Mouse (Mus musculus): Measurements from ENCODE around the gene Sox6. TPM values are rescaled to one million over a fixed set of nuclear protein-coding genes. Genes with fewer than 3 reads are reported as not detected.

Sox6 gene
- polyA plus RNA-seq, 1 experiment from 2014 or later = not detected

DNA sequence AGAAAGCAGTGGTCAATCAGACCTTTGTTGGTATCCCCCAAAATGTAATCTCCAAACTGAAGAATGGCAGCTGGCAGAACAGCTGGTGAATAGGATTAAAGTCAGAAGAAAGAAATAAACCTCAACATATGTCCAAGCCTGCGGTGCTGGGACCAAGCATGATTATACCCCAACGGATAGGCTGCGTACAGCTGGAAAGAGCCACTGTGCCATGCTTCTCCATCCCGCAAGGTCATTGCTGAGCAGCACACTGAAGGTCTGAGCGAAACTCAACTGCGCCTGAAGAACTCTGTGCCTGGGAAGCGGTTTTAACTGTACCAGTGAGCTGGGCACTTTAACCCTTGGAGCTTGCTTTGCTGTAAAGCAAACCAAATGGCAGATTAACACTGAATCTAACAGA is 291.1 kb downstream of the Sox6 start:
- WGBS (ENCODE audit: missing documents) = 92% methylated on average over 7 of the region's 7 CpGs
- Histone ChIP-seq H3K27ac (no peak overlapping the region), H3K36me3 (ENCODE audit: inconsistent target) (no peaks in the 10 kb centered on the region)

DNA sequence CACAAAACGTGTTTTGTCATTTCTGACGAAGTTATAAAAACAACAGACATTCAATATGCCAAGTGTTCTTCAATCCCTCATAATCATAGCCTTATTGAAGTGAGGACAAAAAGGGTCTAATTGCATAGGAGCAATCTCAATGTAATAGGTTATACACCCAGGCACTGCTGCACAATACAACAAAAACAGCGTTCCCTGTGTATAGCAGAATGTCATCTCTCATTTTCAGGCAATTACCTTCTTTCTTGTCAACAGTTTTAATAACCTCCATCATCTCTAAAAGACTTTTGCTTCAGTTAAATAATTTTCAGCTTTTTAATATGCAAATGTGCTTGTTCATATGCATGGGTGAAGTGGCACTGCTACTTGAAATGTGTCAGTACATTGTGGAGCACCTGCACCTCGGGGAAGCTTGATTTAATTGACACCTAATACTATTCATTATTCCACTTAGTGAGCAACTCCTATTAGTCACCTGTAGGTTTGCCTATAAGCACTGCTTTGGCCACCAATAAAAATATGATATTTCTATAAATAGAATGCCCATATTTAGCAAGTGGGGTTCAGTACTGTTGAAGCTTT is 292.8 kb downstream of the Sox6 start:
- no peak overlapping the region for H3K4me3 ChIP-seq (ENCODE audit: inconsistent target)
- no peak overlapping the region for H3K27ac ChIP-seq
- WGBS (ENCODE audit: missing documents) = 85% methylated on average over 4 of the region's 4 CpGs
- no peaks in the 10 kb centered on the region for H3K79me2 ChIP-seq (ENCODE audit: inconsistent target)
- H3K36me3 ChIP-seq (ENCODE audit: inconsistent target) = no peaks in the 10 kb centered on the region

More for the DNA sequence above, 291.1 kb downstream of the Sox6 start:
- no peaks in the 10 kb centered on the region for H3K79me2 ChIP-seq (ENCODE audit: inconsistent target)
- H3K4me3 ChIP-seq (ENCODE audit: inconsistent target) = no peak overlapping the region

GRCm38 (mm10) chr7:115734137-115734536 is 304.5 kb downstream of the Sox6 start:
- Histone ChIP-seq H3K27ac (no peak overlapping the region), H3K4me3 (ENCODE audit: inconsistent target) (no peak overlapping the region)
- 10% methylated on average over 7 of the region's 7 CpGs for WGBS (ENCODE audit: missing documents)

DNA sequence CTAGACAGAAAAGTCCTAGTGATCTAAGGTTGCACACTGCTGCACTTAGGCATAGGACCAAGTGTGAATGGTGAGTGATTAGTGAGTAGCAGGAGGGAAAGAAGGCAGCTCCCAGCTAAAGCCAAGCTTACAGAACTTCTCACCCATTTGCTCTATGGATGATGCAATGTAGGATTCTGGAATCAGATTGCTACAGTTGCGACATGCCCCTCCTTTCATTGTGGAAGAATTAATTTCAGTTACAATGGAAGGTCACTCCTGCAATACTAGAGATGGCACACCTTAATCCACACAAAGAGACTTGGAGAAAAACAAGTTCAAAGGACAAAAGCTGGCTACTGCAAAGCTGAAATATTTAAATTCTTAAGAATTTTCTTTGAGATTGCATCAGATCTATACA is 305.8 kb downstream of the Sox6 start:
- Histone ChIP-seq H3K4me3 (ENCODE audit: inconsistent target) (no peak overlapping the region), H3K27ac (no peak overlapping the region), H3K79me2 (ENCODE audit: inconsistent target) (no peaks in the 10 kb centered on the region), H3K36me3 (ENCODE audit: inconsistent target) (no peaks in the 10 kb centered on the region)
- 64% methylated on average over 1 of the region's 1 CpGs for WGBS (ENCODE audit: missing documents)

More at GRCm38 (mm10) chr7:115734137-115734536, 304.5 kb downstream of the Sox6 start:
- H3K79me2 ChIP-seq (ENCODE audit: inconsistent target) = no peaks in the 10 kb centered on the region
- H3K36me3 ChIP-seq (ENCODE audit: inconsistent target) = no peaks in the 10 kb centered on the region

DNA sequence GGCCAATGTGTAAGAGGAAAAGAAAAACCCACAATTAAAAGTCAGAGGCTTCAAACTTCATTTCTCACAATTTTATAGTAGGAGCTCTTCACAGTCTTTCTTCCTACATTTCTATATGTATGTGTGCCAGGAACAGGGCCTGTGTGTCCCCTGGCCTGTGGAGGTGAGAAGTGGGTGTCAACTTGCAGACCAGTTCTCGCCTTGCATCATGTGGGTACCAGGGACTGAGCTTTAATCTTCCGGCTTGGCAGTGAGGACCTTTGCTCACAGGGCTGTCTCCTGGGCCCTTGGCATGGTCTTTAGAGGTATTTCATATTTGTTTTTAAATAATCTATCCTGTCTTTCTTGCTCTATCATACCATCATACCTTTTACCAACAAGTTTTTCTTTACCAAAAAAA is 311.8 kb downstream of the Sox6 start:
- Histone ChIP-seq H3K79me2 (ENCODE audit: inconsistent target) (no peaks in the 10 kb centered on the region), H3K4me3 (ENCODE audit: inconsistent target) (no peak overlapping the region), H3K36me3 (ENCODE audit: inconsistent target) (no peaks in the 10 kb centered on the region), H3K27ac (no peak overlapping the region)
- 88% methylated on average over 2 of the region's 2 CpGs for WGBS (ENCODE audit: missing documents)

DNA sequence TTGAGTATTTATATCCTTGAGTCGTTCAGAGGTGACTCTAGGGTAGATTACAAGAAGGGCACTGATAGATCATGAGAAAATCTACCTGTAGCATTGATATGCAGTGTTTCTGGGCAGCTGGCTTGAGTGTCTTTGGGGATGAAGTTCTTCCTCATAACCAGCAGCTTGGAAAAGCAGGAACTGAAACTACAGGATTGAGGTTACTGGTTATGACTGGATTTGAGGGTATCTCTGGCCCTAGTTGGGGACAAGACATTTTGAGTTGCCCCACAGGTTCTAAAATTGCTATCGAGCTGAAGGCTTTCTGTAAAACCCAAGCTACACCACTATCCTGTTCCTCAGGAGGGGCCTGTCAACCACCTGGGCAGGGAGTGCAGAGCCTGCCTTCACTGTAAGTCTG is 314.2 kb downstream of the Sox6 start:
- Histone ChIP-seq H3K79me2 (ENCODE audit: inconsistent target) (no peaks in the 10 kb centered on the region), H3K4me3 (ENCODE audit: inconsistent target) (no peak overlapping the region), H3K27ac (no peak overlapping the region), H3K36me3 (ENCODE audit: inconsistent target) (no peaks in the 10 kb centered on the region)
- 80% methylated on average over 2 of the region's 2 CpGs for WGBS (ENCODE audit: missing documents)

DNA sequence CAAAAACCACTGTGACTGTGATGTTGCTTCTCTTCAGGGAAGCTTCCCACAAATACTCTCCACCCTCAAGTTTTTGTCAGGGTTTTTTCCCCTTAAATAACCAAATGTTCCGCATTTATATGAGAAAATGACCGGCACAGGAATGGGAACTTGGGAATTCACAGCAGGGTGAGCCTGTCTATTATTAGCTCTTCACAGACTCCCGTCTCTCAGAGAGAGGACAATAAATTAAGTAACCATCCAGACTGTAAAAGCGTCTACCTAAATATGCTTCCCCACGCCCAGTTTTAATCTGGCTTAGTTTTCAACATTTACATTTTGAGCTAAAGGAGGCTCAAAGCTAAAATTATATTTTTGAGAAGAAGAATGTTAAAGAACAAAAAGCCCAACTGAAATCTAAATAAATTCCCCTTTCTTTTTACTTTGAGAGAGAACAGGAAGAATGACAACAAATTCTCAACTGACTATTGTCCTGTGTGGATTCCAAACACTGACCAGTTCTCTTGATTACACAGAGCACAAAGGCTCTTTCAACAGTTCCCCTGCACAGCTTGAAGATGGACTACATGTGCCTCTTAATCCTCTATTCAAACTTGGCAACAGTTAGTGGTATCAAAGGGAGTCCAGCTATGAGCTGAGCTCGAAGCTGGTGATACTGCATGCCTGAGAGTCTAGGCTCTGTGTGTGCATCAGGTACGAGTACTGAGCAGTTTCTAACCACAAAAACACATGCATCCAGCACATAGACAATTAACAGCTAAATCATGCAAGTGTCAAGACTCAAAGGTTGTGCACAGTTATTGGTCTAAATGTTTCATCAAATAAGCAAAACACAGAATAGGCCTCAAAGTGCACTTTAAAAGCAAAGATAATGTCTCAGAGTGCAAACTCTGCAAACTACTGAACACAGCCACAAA is 316.7 kb downstream of the Sox6 start:
- H3K36me3 ChIP-seq (ENCODE audit: inconsistent target) = no peaks in the 10 kb centered on the region
- H3K27ac ChIP-seq = no peak overlapping the region
- no peaks in the 10 kb centered on the region for H3K79me2 ChIP-seq (ENCODE audit: inconsistent target)
- H3K4me3 ChIP-seq (ENCODE audit: inconsistent target) = no peak overlapping the region
- 71% methylated on average over 7 of the region's 7 CpGs for WGBS (ENCODE audit: missing documents)

- no peaks in the 10 kb centered on the region for H3K79me2 ChIP-seq (ENCODE audit: inconsistent target)
- 94% methylated on average over 3 of the region's 3 CpGs for WGBS (ENCODE audit: missing documents)
Measured at GRCm38 (mm10) chr7:115719791-115720190, 318.8 kb downstream of the Sox6 start.

DNA sequence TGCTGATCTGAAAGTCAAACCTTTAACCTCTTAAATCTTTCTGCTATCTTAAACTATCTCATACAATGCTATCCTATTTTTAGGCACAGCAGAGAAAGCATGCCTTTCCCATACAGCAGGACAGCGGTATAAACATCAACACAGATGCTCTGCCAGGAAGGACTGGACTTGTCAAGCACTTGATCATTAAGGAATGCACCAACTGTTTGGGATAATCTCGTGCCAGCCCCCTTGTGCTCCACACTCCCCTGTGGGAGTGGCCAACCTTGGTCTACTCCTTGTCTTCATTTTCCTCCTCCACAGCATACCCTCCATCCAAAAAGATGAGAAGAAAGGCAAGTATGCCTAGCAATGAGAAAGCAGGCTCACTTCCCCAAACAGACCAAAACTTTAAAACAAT is 332.5 kb downstream of the Sox6 start:
- 76% methylated on average over 2 of the region's 2 CpGs for WGBS (ENCODE audit: missing documents)
- H3K79me2 ChIP-seq (ENCODE audit: inconsistent target) = no peaks in the 10 kb centered on the region
- no peak overlapping the region for H3K27ac ChIP-seq
- H3K36me3 ChIP-seq (ENCODE audit: inconsistent target) = no peaks in the 10 kb centered on the region
- no peak overlapping the region for H3K4me3 ChIP-seq (ENCODE audit: inconsistent target)

More at GRCm38 (mm10) chr7:115719791-115720190, 318.8 kb downstream of the Sox6 start:
- no peak overlapping the region for H3K4me3 ChIP-seq (ENCODE audit: inconsistent target)
- H3K36me3 ChIP-seq (ENCODE audit: inconsistent target) = no peaks in the 10 kb centered on the region
- H3K27ac ChIP-seq = no peak overlapping the region

GRCm38 (mm10) chr7:115698105-115698504 is 340.5 kb downstream of the Sox6 start:
- no CpG with 5 or more reads among the region's 1 CpGs for WGBS (ENCODE audit: missing documents)

GRCm38 (mm10) chr7:115693206-115693605 is 345.4 kb downstream of the Sox6 start:
- Histone ChIP-seq H3K4me3 (ENCODE audit: inconsistent target) (no peak overlapping the region), H3K36me3 (ENCODE audit: inconsistent target) (no peaks in the 10 kb centered on the region), H3K27ac (no peak overlapping the region), H3K79me2 (ENCODE audit: inconsistent target) (no peaks in the 10 kb centered on the region)
- 80% methylated on average over 8 of the region's 8 CpGs for WGBS (ENCODE audit: missing documents)

More at GRCm38 (mm10) chr7:115698105-115698504, 340.5 kb downstream of the Sox6 start:
- Histone ChIP-seq H3K4me3 (ENCODE audit: inconsistent target) (no peak overlapping the region), H3K27ac (no peak overlapping the region), H3K79me2 (ENCODE audit: inconsistent target) (no peaks in the 10 kb centered on the region), H3K36me3 (ENCODE audit: inconsistent target) (no peaks in the 10 kb centered on the region)

- Histone ChIP-seq H3K4me3 (ENCODE audit: inconsistent target) (no peak overlapping the region), H3K79me2 (ENCODE audit: inconsistent target) (no peaks in the 10 kb centered on the region), H3K27ac (no peak overlapping the region), H3K36me3 (ENCODE audit: inconsistent target) (no peaks in the 10 kb centered on the region)
- 94% methylated on average over 4 of the region's 4 CpGs for whole genome bisulfite sequencing (ENCODE audit: missing documents)
Measured at GRCm38 (mm10) chr7:115691091-115691490, 347.5 kb downstream of the Sox6 start.

DNA sequence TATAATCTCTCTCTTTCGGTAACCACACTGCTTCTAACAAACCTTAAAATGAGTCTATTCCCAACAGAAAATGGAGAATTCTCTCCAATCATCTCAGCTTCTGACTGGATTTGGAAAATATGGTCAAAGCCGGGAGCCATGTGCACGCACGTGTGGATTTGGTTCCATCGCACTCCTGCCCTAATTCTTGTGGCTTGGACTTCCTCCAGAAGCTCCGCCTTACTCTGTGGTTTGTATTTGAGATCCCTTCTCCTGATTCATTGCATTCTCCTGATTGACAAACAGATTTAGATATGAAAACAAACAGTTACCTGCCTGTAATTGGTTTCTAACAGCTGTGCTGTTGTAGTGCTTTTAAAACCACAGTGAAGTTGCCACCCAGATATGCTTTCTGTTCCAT is 351.9 kb downstream of the Sox6 start:
- no peaks in the 10 kb centered on the region for H3K79me2 ChIP-seq (ENCODE audit: inconsistent target)
- no peak overlapping the region for H3K4me3 ChIP-seq (ENCODE audit: inconsistent target)
- WGBS (ENCODE audit: missing documents) = 17% methylated on average over 6 of the region's 6 CpGs
- H3K36me3 ChIP-seq (ENCODE audit: inconsistent target) = no peaks in the 10 kb centered on the region
- H3K27ac ChIP-seq = no peak overlapping the region

GRCm38 (mm10) chr7:115684142-115684541 is 354.5 kb downstream of the Sox6 start:
- no peaks in the 10 kb centered on the region for H3K79me2 ChIP-seq (ENCODE audit: inconsistent target)
- WGBS (ENCODE audit: missing documents) = 93% methylated on average over 3 of the region's 3 CpGs
- no peak overlapping the region for H3K4me3 ChIP-seq (ENCODE audit: inconsistent target)
- no peaks in the 10 kb centered on the region for H3K36me3 ChIP-seq (ENCODE audit: inconsistent target)
- no peak overlapping the region for H3K27ac ChIP-seq

GRCm38 (mm10) chr7:115671749-115672148 is 366.8 kb downstream of the Sox6 start:
- H3K36me3 ChIP-seq (ENCODE audit: inconsistent target) = no peaks in the 10 kb centered on the region
- H3K27ac ChIP-seq = no peak overlapping the region
- 100% methylated on average over 2 of the region's 2 CpGs for WGBS (ENCODE audit: missing documents)
- no peaks in the 10 kb centered on the region for H3K79me2 ChIP-seq (ENCODE audit: inconsistent target)
- H3K4me3 ChIP-seq (ENCODE audit: inconsistent target) = no peak overlapping the region
